Mouse (Mus musculus): Measurements from ENCODE around the gene Zfp553.

DNA sequence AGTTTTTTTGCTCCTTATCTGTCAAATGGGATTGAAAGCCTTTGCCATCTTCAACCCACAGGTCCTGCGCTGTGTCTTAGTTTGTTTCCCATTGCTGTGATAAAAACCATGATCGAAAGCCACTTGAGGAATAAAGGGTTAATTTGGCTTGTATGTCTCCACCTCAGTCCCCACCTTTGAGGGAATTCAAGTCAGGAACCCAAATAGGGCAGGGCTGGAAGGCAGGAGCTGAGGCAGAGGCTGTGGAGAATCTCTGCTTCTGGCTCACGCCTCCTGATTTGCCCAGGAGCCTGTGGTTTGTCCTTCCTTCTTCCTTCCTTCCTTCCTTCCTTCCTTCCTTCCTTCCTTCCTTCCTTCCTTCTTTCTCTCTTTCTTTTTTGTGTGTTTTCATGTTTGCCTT, 9.8 kb upstream of the Zfp553 start:
- TF ChIP-seq CTCF (IDR thresholded peaks at IDR 0.05; ENCODE audit: control insufficient read depth, insufficient read depth, low read length) (no peak), POLR2A (IDR thresholded peaks at IDR 0.05; ENCODE audit: borderline replicate concordance, control insufficient read depth, low read depth, low read length) (no peak)

Measured in bone marrow, adult 2 months (tissue).